Mouse (Mus musculus) liver, embryonic 12.5 days (tissue): ENCODE measurements at regions not wholly inside any gene's neighbourhood (a gene's known extent, or its start where the extent isn't known, plus 50 kb on each side); places are given as distances from the start of the nearest gene placed in this dataset.
A peak's percentile ranks its signal among the peaks of the same experiment; 100 is the strongest.

Experiments used
- ATAC-seq: fragments of 200-750 bp; cut with Nextera tagmentation; 2 replicates; pipeline ENCODE4 v1.8.0; 2017; ENCODE audit warnings: moderate number of reproducible peaks, mild to moderate bottlenecking, moderate library complexity
- H3K27ac ChIP-seq: fragments of 300-500 bp; sonication (generic); 2 replicates; pipeline ENCODE4 v1.5.1; 2016; ENCODE audit warnings: mild to moderate bottlenecking
- H3K27me3 ChIP-seq: fragments of 300-500 bp; sonication (generic); replicated peaks from 2 replicates; pipeline ENCODE4 v1.6.1; 2016; ENCODE audit warnings: mild to moderate bottlenecking, moderate library complexity
- H3K36me3 ChIP-seq: fragments of 300-500 bp; sonication (generic); 2 replicates; pipeline ENCODE4 v1.6.1; 2016; ENCODE audit warnings: mild to moderate bottlenecking, moderate library complexity
- H3K4me1 ChIP-seq: fragments of 300-500 bp; sonication (generic); 2 replicates; pipeline ENCODE4 v1.6.1; 2016
- H3K4me2 ChIP-seq: fragments of 300-500 bp; sonication (generic); 2 replicates; pipeline ENCODE4 v1.6.1; 2016; ENCODE audit warnings: mild to moderate bottlenecking, moderate library complexity
- H3K4me3 ChIP-seq: fragments of 300-500 bp; sonication (generic); 2 replicates; pipeline ENCODE4 v1.5.1; 2016; ENCODE audit warnings: mild to moderate bottlenecking, moderate library complexity
- H3K9ac ChIP-seq: fragments of 300-500 bp; sonication (generic); 2 replicates; pipeline ENCODE4 v1.6.1; 2016; ENCODE audit warnings: mild to moderate bottlenecking, moderate library complexity
- H3K9me3 ChIP-seq: fragments of 300-500 bp; sonication (generic); replicated peaks from 2 replicates; pipeline ENCODE4 v1.6.1; 2016; ENCODE audit warnings: mild to moderate bottlenecking, moderate library complexity
- WGBS: fragments of 180-500 bp; shearing (Covaris S2); methylation state at CpG from one replicate; pipeline ENCODE4 v1.1.7; 2016; ENCODE audit not compliant: insufficient replicate concordance; 5-methylcytosine and 5-hydroxymethylcytosine counted together

GRCm38 (mm10) chr2:174008350-174009218, 67.5 kb upstream of the Stx16 start:
- Histone ChIP-seq H3K4me2 (no peak overlapping the region), H3K36me3 (no peaks in the 10 kb centered on the region), H3K4me3 (no peak overlapping the region), H3K4me1 (no peaks in the 10 kb centered on the region), H3K27me3 (no peaks in the 10 kb centered on the region), H3K9me3 (no peaks in the 10 kb centered on the region), H3K9ac (no peak overlapping the region), H3K27ac (no peak overlapping the region)
- ATAC-seq, result no peak; the same call in 1 of the 2 replicates
- WGBS, result 59% methylated on average over 19 of the region's 19 CpGs

GRCm38 (mm10) chr2:174010038-174010437, 66.1 kb upstream of the Stx16 start:
- H3K4me1 ChIP-seq, result no peaks in the 10 kb centered on the region
- H3K4me2 ChIP-seq, result no peak overlapping the region
- no peaks in the 10 kb centered on the region for H3K27me3 ChIP-seq
- ATAC-seq, result no peak
- WGBS, result 50% methylated on average over 3 of the region's 3 CpGs
- no peak overlapping the region for H3K4me3 ChIP-seq
- no peak overlapping the region for H3K9ac ChIP-seq
- no peaks in the 10 kb centered on the region for H3K9me3 ChIP-seq
- H3K36me3 ChIP-seq, result no peaks in the 10 kb centered on the region
- H3K27ac ChIP-seq, result no peak overlapping the region

GRCm38 (mm10) chr2:174011399-174011798, 64.7 kb upstream of the Stx16 start:
- no peaks in the 10 kb centered on the region for H3K36me3 ChIP-seq
- no peak overlapping the region for H3K4me2 ChIP-seq
- no peak overlapping the region for H3K27ac ChIP-seq

GRCm38 (mm10) chr2:174014361-174014760, 61.7 kb upstream of the Stx16 start:
- 44% methylated on average over 2 of the region's 2 CpGs for WGBS
- ATAC-seq, result no peak
- Histone ChIP-seq H3K9ac (no peak overlapping the region), H3K27ac (no peak overlapping the region), H3K27me3 (no peaks in the 10 kb centered on the region), H3K4me3 (no peak overlapping the region), H3K4me2 (no peak overlapping the region), H3K4me1 (0 out of 2 replicates have a peak, but pooled peaks cover 3% of the 10 kb centered on the region), H3K36me3 (no peaks in the 10 kb centered on the region), H3K9me3 (no peaks in the 10 kb centered on the region)

More at GRCm38 (mm10) chr2:174011399-174011798, 64.7 kb upstream of the Stx16 start:
- Histone ChIP-seq H3K4me3 (no peak overlapping the region), H3K9ac (no peak overlapping the region), H3K27me3 (no peaks in the 10 kb centered on the region), H3K4me1 (no peaks in the 10 kb centered on the region), H3K9me3 (no peaks in the 10 kb centered on the region)
- no peak for ATAC-seq
- 49% methylated on average over 8 of the region's 8 CpGs for WGBS

GRCm38 (mm10) chr2:174015283-174015682, 60.8 kb upstream of the Stx16 start:
- Histone ChIP-seq H3K9ac (no peak overlapping the region), H3K4me2 (no peak overlapping the region), H3K4me3 (no peak overlapping the region), H3K27ac (no peak overlapping the region), H3K4me1 (0 out of 2 replicates have a peak, but pooled peaks cover 3% of the 10 kb centered on the region), H3K27me3 (no peaks in the 10 kb centered on the region), H3K9me3 (no peaks in the 10 kb centered on the region), H3K36me3 (no peaks in the 10 kb centered on the region)
- WGBS, result 60% methylated on average over 14 of the region's 14 CpGs
- ATAC-seq, result no peak

- H3K9ac ChIP-seq, result no peak overlapping the region
- H3K36me3 ChIP-seq, result no peaks in the 10 kb centered on the region
- H3K4me2 ChIP-seq, result no peak overlapping the region
- no peak overlapping the region for H3K27ac ChIP-seq
- H3K4me3 ChIP-seq, result no peak overlapping the region
- 60% methylated on average over 5 of the region's 5 CpGs for WGBS
- 0 out of 2 replicates have a peak, but pooled peaks cover 3% of the 10 kb centered on the region for H3K4me1 ChIP-seq
- ATAC-seq, result no peak
- no peaks in the 10 kb centered on the region for H3K9me3 ChIP-seq
- no peaks in the 10 kb centered on the region for H3K27me3 ChIP-seq
These were observed 60.0 kb upstream of the Stx16 start for GRCm38 (mm10) chr2:174016068-174016467.

GRCm38 (mm10) chr2:174017042-174017441, 59.1 kb upstream of the Stx16 start:
- H3K4me1 ChIP-seq, result 0 out of 2 replicates have a peak, but pooled peaks cover 8% of the 10 kb centered on the region
- H3K4me2 ChIP-seq, result no peak overlapping the region
- no peak overlapping the region for H3K27ac ChIP-seq
- no peak overlapping the region for H3K4me3 ChIP-seq
- ATAC-seq, result no peak
- no peaks in the 10 kb centered on the region for H3K27me3 ChIP-seq
- no peaks in the 10 kb centered on the region for H3K9me3 ChIP-seq
- no peak overlapping the region for H3K9ac ChIP-seq
- no peaks in the 10 kb centered on the region for H3K36me3 ChIP-seq
- WGBS, result 70% methylated on average over 6 of the region's 6 CpGs

GRCm38 (mm10) chr2:174017596-174017995, 58.5 kb upstream of the Stx16 start:
- WGBS, result 56% methylated on average over 3 of the region's 3 CpGs
- H3K27me3 ChIP-seq, result no peaks in the 10 kb centered on the region
- H3K9me3 ChIP-seq, result no peaks in the 10 kb centered on the region
- no peak for ATAC-seq
- H3K4me1 ChIP-seq, result 0 out of 2 replicates have a peak, but pooled peaks cover 8% of the 10 kb centered on the region
- no peak overlapping the region for H3K27ac ChIP-seq
- no peak overlapping the region for H3K4me2 ChIP-seq
- H3K36me3 ChIP-seq, result no peaks in the 10 kb centered on the region
- H3K9ac ChIP-seq, result no peak overlapping the region
- H3K4me3 ChIP-seq, result no peak overlapping the region

GRCm38 (mm10) chr2:174018002-174018401, 58.1 kb upstream of the Stx16 start:
- 22% methylated on average over 7 of the region's 7 CpGs for WGBS
- no peak overlapping the region for H3K9ac ChIP-seq
- H3K27me3 ChIP-seq, result no peaks in the 10 kb centered on the region
- H3K4me2 ChIP-seq, result no peak overlapping the region
- ATAC-seq, result peak; percentile 59
- H3K9me3 ChIP-seq, result no peaks in the 10 kb centered on the region
- no peak overlapping the region for H3K4me3 ChIP-seq
- 0 out of 2 replicates have a peak, but pooled peaks cover 8% of the 10 kb centered on the region for H3K4me1 ChIP-seq
- H3K27ac ChIP-seq, result no peak overlapping the region
- no peaks in the 10 kb centered on the region for H3K36me3 ChIP-seq

- Histone ChIP-seq H3K9me3 (no peaks in the 10 kb centered on the region), H3K4me2 (no peak overlapping the region), H3K27me3 (no peaks in the 10 kb centered on the region), H3K4me3 (no peak overlapping the region), H3K9ac (no peak overlapping the region), H3K36me3 (no peaks in the 10 kb centered on the region), H3K4me1 (0 out of 2 replicates have a peak, but pooled peaks cover 8% of the 10 kb centered on the region), H3K27ac (no peak overlapping the region)
- no peak for ATAC-seq
- 82% methylated on average over 4 of the region's 4 CpGs for WGBS
These were observed 57.1 kb upstream of the Stx16 start for GRCm38 (mm10) chr2:174018986-174019385.

- Histone ChIP-seq H3K27ac (no peak overlapping the region), H3K4me2 (no peak overlapping the region), H3K27me3 (no peaks in the 10 kb centered on the region), H3K4me1 (0 out of 2 replicates have a peak, but pooled peaks cover 8% of the 10 kb centered on the region), H3K9me3 (no peaks in the 10 kb centered on the region), H3K36me3 (no peaks in the 10 kb centered on the region), H3K9ac (no peak overlapping the region), H3K4me3 (no peak overlapping the region)
- ATAC-seq, result no peak
- 77% methylated on average over 4 of the region's 4 CpGs for whole genome bisulfite sequencing
These were observed 56.1 kb upstream of the Stx16 start for GRCm38 (mm10) chr2:174019970-174020369.

GRCm38 (mm10) chr2:174020447-174020846, 55.7 kb upstream of the Stx16 start:
- Histone ChIP-seq H3K27me3 (no peaks in the 10 kb centered on the region), H3K27ac (no peak overlapping the region), H3K36me3 (no peaks in the 10 kb centered on the region), H3K4me3 (no peak overlapping the region), H3K4me2 (no peak overlapping the region), H3K9me3 (no peaks in the 10 kb centered on the region), H3K9ac (no peak overlapping the region), H3K4me1 (0 out of 2 replicates have a peak, but pooled peaks cover 8% of the 10 kb centered on the region)
- no peak for ATAC-seq
- WGBS, result 70% methylated on average over 7 of the region's 7 CpGs
